Mouse (Mus musculus): ENCODE results near the gene Ogfod1. TPM values are rescaled to one million over a fixed set of nuclear protein-coding genes. Genes with fewer than 3 reads are reported as not detected.

Ogfod1 gene
- polyA plus RNA-seq, 1 experiment: 3.1 TPM

DNA sequence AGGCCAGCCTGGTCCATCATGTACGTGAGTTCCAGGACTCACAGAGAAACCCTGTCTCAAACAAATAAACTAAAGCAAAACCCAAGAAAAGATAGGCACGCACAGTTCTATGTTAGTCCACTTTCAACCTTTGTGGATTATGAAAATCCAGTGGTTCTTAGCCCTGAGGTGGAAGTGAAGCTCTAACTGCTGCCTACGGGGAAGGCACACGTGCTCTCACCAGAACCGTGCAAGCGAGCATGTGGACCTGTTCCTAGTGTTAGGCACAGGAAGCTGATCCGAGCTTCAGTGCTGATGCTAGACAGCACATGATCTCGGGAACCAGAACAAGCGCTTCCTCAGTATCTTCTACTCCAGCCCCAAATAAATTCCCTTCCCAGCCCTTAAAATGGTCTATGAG lies 55.9 kb downstream of the Ogfod1 start:
- Histone ChIP-seq H3K4me3 (replicated peaks; ENCODE audit: control insufficient read depth, low read depth, low read length) (no peak overlapping the region), H3K27ac (ENCODE audit: control insufficient read depth, insufficient read depth, low read depth, low read length, poor library complexity) (no peak overlapping the region), H3K4me1 (ENCODE audit: control insufficient read depth, insufficient read depth, low read length) (no peaks in the 10 kb centered on the region)
- TF ChIP-seq POLR2A (IDR thresholded peaks at IDR 0.05; ENCODE audit: borderline replicate concordance, control insufficient read depth, low read depth, low read length) (no peak), CTCF (IDR thresholded peaks at IDR 0.05; ENCODE audit: control insufficient read depth, insufficient read depth, low read length) (no peak)
- WGBS: 76% methylated on average over 9 of the region's 9 CpGs

DNA sequence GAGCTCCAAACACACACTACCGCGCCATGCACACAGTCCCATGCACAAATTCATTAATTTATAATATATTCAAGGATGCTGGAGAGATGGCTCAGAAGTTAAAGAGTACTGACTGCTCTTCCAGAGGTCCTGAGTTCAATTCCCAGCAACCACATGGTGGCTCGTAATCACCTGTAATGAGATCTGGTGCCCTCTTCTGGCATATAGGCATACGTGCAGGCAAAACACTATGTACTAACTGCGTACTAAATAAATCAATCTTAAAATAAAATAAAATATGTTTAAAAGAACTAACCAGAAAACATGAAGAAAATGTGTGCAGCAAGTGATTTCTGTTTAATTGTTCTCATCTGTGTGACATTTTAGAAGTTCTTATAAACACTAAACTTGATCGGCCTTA lies 57.3 kb downstream of the Ogfod1 start:
- no peak for TF ChIP-seq CTCF (IDR thresholded peaks at IDR 0.05; ENCODE audit: control insufficient read depth, insufficient read depth, low read length)
- TF ChIP-seq POLR2A (IDR thresholded peaks at IDR 0.05; ENCODE audit: borderline replicate concordance, control insufficient read depth, low read depth, low read length): no peak
- 83% methylated on average over 6 of the region's 6 CpGs for WGBS
- H3K4me1 ChIP-seq (ENCODE audit: control insufficient read depth, insufficient read depth, low read length): no peaks in the 10 kb centered on the region; the same call in 1 of the 2 replicates

DNA sequence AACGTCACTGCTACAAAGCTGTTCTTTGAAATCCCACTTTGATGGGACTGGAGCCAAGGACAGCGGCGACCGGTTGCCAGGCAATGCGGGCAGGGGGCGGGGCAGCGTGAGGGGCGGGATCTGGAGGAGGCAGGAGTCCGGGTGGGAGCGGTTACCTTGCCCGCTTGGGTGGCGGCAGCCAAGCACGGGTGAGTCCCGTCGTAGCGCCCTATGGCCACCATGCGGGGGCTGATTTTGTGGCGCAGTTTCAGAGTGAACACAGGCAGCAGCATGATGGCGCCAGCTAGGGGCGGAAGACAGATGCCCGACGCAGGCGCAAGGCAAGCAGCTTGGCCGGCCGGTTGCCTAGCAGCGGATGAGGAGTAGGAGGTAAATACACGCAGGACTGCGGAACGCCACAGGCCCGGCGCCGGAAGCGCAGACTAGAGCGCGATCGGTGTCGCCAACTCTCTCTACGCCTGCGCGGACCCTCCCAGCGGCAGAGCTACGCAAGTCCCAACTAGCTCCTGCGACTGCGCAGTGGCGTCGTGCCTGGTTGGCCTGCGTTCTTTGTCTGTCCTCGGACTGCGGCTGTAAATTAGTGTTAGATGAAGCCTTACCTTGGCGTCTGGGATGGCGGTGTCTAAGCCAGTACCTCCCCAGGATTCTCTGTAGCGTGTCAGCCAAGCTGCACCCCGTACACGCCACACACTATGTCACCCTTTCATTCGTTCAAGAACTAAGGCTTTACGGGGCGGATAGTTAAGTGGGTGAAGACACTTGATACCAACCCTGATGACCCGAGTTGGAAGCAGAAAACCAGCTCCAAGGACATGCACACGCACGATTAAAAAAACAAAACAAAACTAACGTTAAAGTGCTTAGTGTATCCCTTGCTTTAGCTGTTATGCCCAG lies 61.3 kb downstream of the Ogfod1 start, which contains the start of gene Bbs2:
Bbs2 (minus strand) TSS at position 848 of the 894 bp plus-strand sequence.
- no peaks in the 10 kb centered on the region; the same call in 1 of the 2 replicates for H3K4me1 ChIP-seq (ENCODE audit: control insufficient read depth, insufficient read depth, low read length)
- peak within 1 kb of the TSS; percentile 93 for H3K4me3 ChIP-seq (replicated peaks; ENCODE audit: control insufficient read depth, low read depth, low read length)
- WGBS: 2% methylated on average over 61 of the region's 61 CpGs
- peak; percentile 88; the same call in 1 of the 2 replicates for TF ChIP-seq POLR2A (IDR thresholded peaks at IDR 0.05; ENCODE audit: borderline replicate concordance, control insufficient read depth, low read depth, low read length)
- no peak for TF ChIP-seq CTCF (IDR thresholded peaks at IDR 0.05; ENCODE audit: control insufficient read depth, insufficient read depth, low read length)
- H3K27ac ChIP-seq (ENCODE audit: control insufficient read depth, insufficient read depth, low read depth, low read length, poor library complexity): peak within 1 kb of the TSS; percentile 86

More for the DNA sequence above, 57.3 kb downstream of the Ogfod1 start:
- Histone ChIP-seq H3K4me3 (replicated peaks; ENCODE audit: control insufficient read depth, low read depth, low read length) (no peak overlapping the region), H3K27ac (ENCODE audit: control insufficient read depth, insufficient read depth, low read depth, low read length, poor library complexity) (no peak overlapping the region)

DNA sequence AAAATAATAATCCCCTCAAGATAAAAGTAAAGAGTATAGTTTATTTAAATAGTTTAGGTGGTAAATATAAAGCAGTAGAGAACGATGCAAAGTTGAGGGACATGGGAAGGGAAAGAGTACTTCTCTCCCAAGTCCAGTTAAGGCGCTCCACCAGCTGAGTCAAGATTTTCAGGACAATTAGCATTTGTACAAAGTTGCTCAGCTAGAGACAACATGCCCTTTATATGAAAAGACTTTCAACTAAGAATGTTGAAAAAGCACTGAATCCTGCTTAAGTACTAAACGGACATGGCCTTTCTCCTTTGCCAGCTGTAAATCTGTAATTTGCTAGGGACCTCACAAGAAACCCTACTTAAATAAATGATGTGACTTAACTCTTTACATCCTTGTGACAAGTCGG lies 62.0 kb downstream of the Ogfod1 start:
- no peak for TF ChIP-seq CTCF (IDR thresholded peaks at IDR 0.05; ENCODE audit: control insufficient read depth, insufficient read depth, low read length)
- no peak for TF ChIP-seq POLR2A (IDR thresholded peaks at IDR 0.05; ENCODE audit: borderline replicate concordance, control insufficient read depth, low read depth, low read length)
- H3K4me1 ChIP-seq (ENCODE audit: control insufficient read depth, insufficient read depth, low read length): no peaks in the 10 kb centered on the region; the same call in 1 of the 2 replicates
- WGBS: 65% methylated on average over 4 of the region's 4 CpGs
- H3K4me3 ChIP-seq (replicated peaks; ENCODE audit: control insufficient read depth, low read depth, low read length): no peak overlapping the region
- no peak overlapping the region for H3K27ac ChIP-seq (ENCODE audit: control insufficient read depth, insufficient read depth, low read depth, low read length, poor library complexity)

DNA sequence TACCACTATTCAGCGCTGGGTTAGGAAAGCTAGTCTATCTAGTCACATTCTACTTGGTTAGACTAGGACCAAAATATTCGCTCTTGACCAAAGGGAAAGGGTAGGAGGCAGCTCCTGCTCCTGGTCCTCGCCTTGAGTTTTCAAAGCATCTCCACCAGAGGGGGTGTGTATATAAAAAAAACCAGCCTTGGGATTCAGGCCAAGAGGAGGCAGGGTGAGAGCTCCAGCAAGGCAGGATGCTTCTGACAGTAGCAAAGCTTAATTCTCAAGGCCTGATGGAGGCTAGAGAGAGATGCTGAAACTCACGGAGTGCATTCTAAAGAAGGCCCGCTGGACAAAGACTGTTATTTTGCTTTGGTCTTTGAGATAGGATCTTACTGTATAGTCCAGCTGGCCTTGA lies 67.1 kb downstream of the Ogfod1 start:
- Histone ChIP-seq H3K4me3 (replicated peaks; ENCODE audit: control insufficient read depth, low read depth, low read length) (no peak overlapping the region), H3K4me1 (ENCODE audit: control insufficient read depth, insufficient read depth, low read length) (no peaks in the 10 kb centered on the region), H3K27ac (ENCODE audit: control insufficient read depth, insufficient read depth, low read depth, low read length, poor library complexity) (no peak overlapping the region)
- 59% methylated on average over 5 of the region's 5 CpGs for WGBS
- TF ChIP-seq POLR2A (IDR thresholded peaks at IDR 0.05; ENCODE audit: borderline replicate concordance, control insufficient read depth, low read depth, low read length): no peak
- no peak for TF ChIP-seq CTCF (IDR thresholded peaks at IDR 0.05; ENCODE audit: control insufficient read depth, insufficient read depth, low read length)

DNA sequence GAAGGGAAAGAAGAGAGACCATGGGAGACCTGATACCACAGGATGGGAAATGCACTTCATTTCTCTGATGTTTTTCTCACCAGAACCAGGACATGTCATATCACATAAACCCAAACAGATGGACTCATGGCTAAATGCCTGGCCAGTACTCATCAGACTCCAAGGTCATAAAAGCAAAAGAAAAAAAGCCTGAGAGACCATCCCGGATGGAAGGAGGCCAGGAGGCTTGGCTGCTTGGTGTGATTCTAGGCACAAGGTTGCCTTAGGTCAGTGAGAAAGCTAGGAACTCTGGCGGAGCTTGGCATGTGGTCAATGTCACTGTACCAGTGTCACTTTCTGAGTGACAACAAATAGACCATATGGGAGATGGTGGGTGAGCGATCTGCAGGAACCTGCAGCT lies 70.9 kb downstream of the Ogfod1 start:
- Histone ChIP-seq H3K4me1 (ENCODE audit: control insufficient read depth, insufficient read depth, low read length) (no peaks in the 10 kb centered on the region; the same call in none of the 2 replicates), H3K27ac (ENCODE audit: control insufficient read depth, insufficient read depth, low read depth, low read length, poor library complexity) (no peak overlapping the region), H3K4me3 (replicated peaks; ENCODE audit: control insufficient read depth, low read depth, low read length) (no peak overlapping the region)
- TF ChIP-seq CTCF (IDR thresholded peaks at IDR 0.05; ENCODE audit: control insufficient read depth, insufficient read depth, low read length): no peak
- WGBS: 73% methylated on average over 3 of the region's 3 CpGs

DNA sequence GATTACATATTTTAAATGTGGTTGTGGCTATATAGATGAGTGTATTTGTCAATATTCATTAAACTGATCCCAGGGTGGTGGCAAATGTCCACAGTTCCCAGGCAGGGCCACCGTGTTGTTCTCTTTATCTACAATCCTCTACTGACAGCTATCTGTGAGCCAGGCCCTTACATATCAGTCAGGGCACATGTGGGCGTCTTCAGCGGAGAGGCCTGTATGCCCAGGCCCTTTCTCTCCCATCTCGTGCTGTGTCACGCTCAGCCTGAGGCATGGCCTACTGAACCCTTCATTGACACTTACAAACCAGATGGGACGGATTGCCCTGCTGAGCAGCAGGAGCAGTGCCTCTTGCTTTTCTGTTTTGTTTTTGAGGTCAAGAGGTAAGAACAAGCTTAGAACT lies 72.4 kb downstream of the Ogfod1 start:
- TF ChIP-seq POLR2A (IDR thresholded peaks at IDR 0.05; ENCODE audit: borderline replicate concordance, control insufficient read depth, low read depth, low read length): no peak
- no peak for TF ChIP-seq CTCF (IDR thresholded peaks at IDR 0.05; ENCODE audit: control insufficient read depth, insufficient read depth, low read length)
- Histone ChIP-seq H3K27ac (ENCODE audit: control insufficient read depth, insufficient read depth, low read depth, low read length, poor library complexity) (no peak overlapping the region), H3K4me3 (replicated peaks; ENCODE audit: control insufficient read depth, low read depth, low read length) (no peak overlapping the region), H3K4me1 (ENCODE audit: control insufficient read depth, insufficient read depth, low read length) (no peaks in the 10 kb centered on the region; the same call in none of the 2 replicates)
- 57% methylated on average over 6 of the region's 6 CpGs for WGBS

DNA sequence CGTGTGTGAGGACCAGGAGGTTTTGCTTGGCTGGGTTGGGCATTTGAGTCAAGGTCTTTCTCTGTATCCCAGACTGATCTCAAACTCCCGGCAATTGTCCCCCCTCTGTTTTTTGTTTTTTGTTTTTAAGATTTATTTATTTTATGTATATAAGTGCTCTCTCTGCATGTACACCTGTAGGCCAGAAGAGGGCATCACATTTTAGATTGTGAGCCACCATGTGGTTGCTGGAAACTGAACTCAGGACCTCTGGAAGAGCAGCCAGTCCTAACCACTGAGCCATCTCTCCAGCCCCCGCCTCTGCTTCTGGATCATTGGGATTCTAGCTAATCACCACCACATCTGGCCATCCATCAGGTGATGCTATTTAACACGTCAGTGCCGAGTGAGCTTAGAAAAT lies 72.8 kb downstream of the Ogfod1 start:
- no peak overlapping the region for H3K27ac ChIP-seq (ENCODE audit: control insufficient read depth, insufficient read depth, low read depth, low read length, poor library complexity)

More for the DNA sequence above, 72.8 kb downstream of the Ogfod1 start:
- Histone ChIP-seq H3K4me1 (ENCODE audit: control insufficient read depth, insufficient read depth, low read length) (no peaks in the 10 kb centered on the region; the same call in none of the 2 replicates), H3K4me3 (replicated peaks; ENCODE audit: control insufficient read depth, low read depth, low read length) (no peak overlapping the region)
- no peak for TF ChIP-seq CTCF (IDR thresholded peaks at IDR 0.05; ENCODE audit: control insufficient read depth, insufficient read depth, low read length)
- no peak for TF ChIP-seq POLR2A (IDR thresholded peaks at IDR 0.05; ENCODE audit: borderline replicate concordance, control insufficient read depth, low read depth, low read length)
- 88% methylated on average over 5 of the region's 5 CpGs for WGBS
